ENCODE assay signal across 8 mouse cellular contexts in genomic region chr2:91284375-91285199, GRCm38 (mm10). TPM values are rescaled to one million over a fixed set of nuclear protein-coding genes. Genes with fewer than 3 reads are reported as not detected.
DNase-seq lines count a peak whose midpoint lies in the region; ATAC-seq lines count a peak whose summit lies in the region.

No protein-coding gene starts in this region.

- H3K27ac ChIP-seq in embryonic facial prominence, embryonic 14.5 days (replicated peaks; ENCODE audit: low read depth, low read length) = peak overlapping the region; percentile 46; the same call in 1 of the 2 replicates

- no peaks in the 10 kb centered on the region for H3K36me3 ChIP-seq in embryonic facial prominence, embryonic 14.5 days (ENCODE audit: control insufficient read depth, insufficient read depth, low read length)

- DNase-seq in frontal cortex, postnatal 25 days (ENCODE audit: low spot score in 2 of 2) = no peak
- peak; percentile 29 for DNase-seq in 416B (ENCODE audit: low read depth)
- peak; percentile 46 for DNase-seq in embryonic facial prominence, embryonic 14.5 days (ENCODE audit: low spot score)
- peak; percentile 50 to 88 for DNase-seq in left cerebral cortex, postnatal 10 days (ENCODE audit: extremely low spot score in 1 of 2, low spot score in 2 of 2)
- DNase-seq in right cerebral cortex, postnatal 4 days = peak; percentile 79
- no peak for DNase-seq in thymus, postnatal 25 days
- no peak for DNase-seq in gastrocnemius, postnatal 36 days

- peak; percentile 64 for ATAC-seq in frontal cortex, adult (ENCODE audit: low TSS enrichment)
- no peak for ATAC-seq in embryonic facial prominence, embryonic 14.5 days (ENCODE audit: low read depth)

- 53% methylated on average over 13 of the region's 13 CpGs for WGBS in embryonic facial prominence, embryonic 14.5 days

- no peak overlapping the region for H3K4me2 ChIP-seq in embryonic facial prominence, embryonic 14.5 days (ENCODE audit: low read depth, low read length)

- H3K9ac ChIP-seq in embryonic facial prominence, embryonic 14.5 days (ENCODE audit: low read depth, low read length) = no peak overlapping the region

- no peaks in the 10 kb centered on the region for H3K4me1 ChIP-seq in embryonic facial prominence, embryonic 14.5 days (ENCODE audit: control insufficient read depth, insufficient read depth, low read length)

- H3K9me3 ChIP-seq in embryonic facial prominence, embryonic 14.5 days (ENCODE audit: control insufficient read depth, low read length) = no peaks in the 10 kb centered on the region

- H3K4me3 ChIP-seq in embryonic facial prominence, embryonic 14.5 days (ENCODE audit: low read depth, low read length) = no peak overlapping the region

- intact Hi-C loops in left cerebral cortex, postnatal 10 days (cut with DNase I) = no loop called here
- intact Hi-C loops in gastrocnemius, postnatal 36 days (cut with DNase I) = no loop called here

- H3K27me3 ChIP-seq in embryonic facial prominence, embryonic 14.5 days (replicated peaks; ENCODE audit: control insufficient read depth, insufficient read depth, low read length) = no peaks in the 10 kb centered on the region

RNA-seq across cellular contexts. Expression of gene Arfgap2, which starts 19.8 kb away (rescaled TPM):
- 68.1 and 79.3 TPM in 2 replicates for polyA plus RNA-seq in embryonic facial prominence, embryonic 14.5 days (2014; fragmentation: Nextera tagmentation; extraction: Ambion mirVana)
- 10 to 100 TPM; 60.5 to 61.6 TPM for total RNA-seq in left cerebral cortex, postnatal 10 days (2021)
- total RNA-seq in gastrocnemius, postnatal 36 days (2021) = 100 to 1,000 TPM; 131 to 132 TPM

RNA-seq across cellular contexts. Expression of gene Pacsin3, which starts 28.8 kb away (rescaled TPM):
- polyA plus RNA-seq in embryonic facial prominence, embryonic 14.5 days (2014; fragmentation: Nextera tagmentation; extraction: Ambion mirVana) = 59.9 and 64.3 TPM in 2 replicates
- 10 to 100 TPM; 36.4 to 38.7 TPM for total RNA-seq in left cerebral cortex, postnatal 10 days (2021)
- 100 to 1,000 TPM; 333 to 372 TPM for total RNA-seq in gastrocnemius, postnatal 36 days (2021)

RNA-seq across cellular contexts. Expression of gene Ddb2, which starts 47.8 kb away (rescaled TPM):
- polyA plus RNA-seq in embryonic facial prominence, embryonic 14.5 days (2014; fragmentation: Nextera tagmentation; extraction: Ambion mirVana) = 14.1 and 16.3 TPM in 2 replicates
- 10 to 100 TPM; 10.2 to 11.3 TPM for total RNA-seq in left cerebral cortex, postnatal 10 days (2021)
- 1 to 10 TPM; 2.1 to 2.6 TPM for total RNA-seq in gastrocnemius, postnatal 36 days (2021)

Comparison
In these comparisons a context has a peak if more than half of its experiments do, and no peak if none do; other contexts are left out.
1. DNase-seq: peak in 416B (single experiment), embryonic facial prominence, embryonic 14.5 days (single experiment), left cerebral cortex, postnatal 10 days (2 of 2) and right cerebral cortex, postnatal 4 days (single experiment); none in frontal cortex, postnatal 25 days (0 of 2), thymus, postnatal 25 days (single experiment) and gastrocnemius, postnatal 36 days (0 of 2).
2. RNA of gene Pacsin3, which starts 28.8 kb away (total RNA-seq): 333 to 372 TPM in gastrocnemius, postnatal 36 days; 36.4 to 38.7 TPM in left cerebral cortex, postnatal 10 days; every median in the first group is over 4 times any median in the second.